Mouse (Mus musculus) heart, postnatal 0 days (tissue): Measurements from ENCODE around the gene Trib3.

ENCODE experiments used
- CTCF ChIP-seq: IDR thresholded peaks from 2 replicates; pipeline ENCODE4 v1.5.1; 2016; ENCODE audit warnings: antibody characterized with exemption, control low read depth, low read depth
- EP300 ChIP-seq: IDR thresholded peaks from 2 replicates; pipeline ENCODE4 v1.6.1; 2016; ENCODE audit warnings: antibody characterized with exemption, low read depth

GRCm38 (mm10) chr2:152349205-152349604, 5.4 kb upstream of the Trib3 start:
- no peak for TF ChIP-seq CTCF
- no peak for TF ChIP-seq EP300
